Mouse (Mus musculus) lung, postnatal 0 days (tissue): ENCODE data around the gene Sh3pxd2a. TPM values are rescaled to one million over a fixed set of nuclear protein-coding genes. Genes with fewer than 3 reads are reported as not detected.

Experiments used
- ATAC-seq: fragments of 200-750 bp; cut with Nextera tagmentation; 2 replicates; pipeline ENCODE4 v1.8.0; 2017; ENCODE audit warnings: moderate library complexity
- DNase-seq: peaks from one replicate; pipeline ENCODE4 v3.0.0-alpha.2; 2016; ENCODE audit warnings: low spot score
- H3K27ac ChIP-seq: fragments of 300-500 bp; sonication (generic); 2 replicates; pipeline ENCODE4 v1.5.1; 2014; ENCODE audit warnings: antibody characterized with exemption, mild to moderate bottlenecking, low read length, mixed read lengths
- H3K27me3 ChIP-seq: fragments of 300-500 bp; sonication (generic); replicated peaks from 2 replicates; pipeline ENCODE4 v1.6.1; 2014; ENCODE audit warnings: low read length, mixed read lengths; ENCODE audit not compliant: insufficient read depth
- H3K36me3 ChIP-seq: fragments of 300-500 bp; sonication (generic); 2 replicates; pipeline ENCODE4 v1.6.1; 2014; ENCODE audit warnings: low read length, mixed read lengths; ENCODE audit not compliant: insufficient read depth
- H3K4me1 ChIP-seq: fragments of 300-500 bp; sonication (generic); 2 replicates; pipeline ENCODE4 v1.6.1; 2014; ENCODE audit warnings: antibody characterized with exemption, low read depth, low read length, mixed read lengths; ENCODE audit not compliant: insufficient read depth
- H3K4me2 ChIP-seq: fragments of 300-500 bp; sonication (generic); replicated peaks from 2 replicates; pipeline ENCODE4 v1.6.1; 2014; ENCODE audit warnings: low read depth, mild to moderate bottlenecking, low read length, moderate library complexity, mixed read lengths
- H3K4me3 ChIP-seq: fragments of 300-500 bp; sonication (generic); 2 replicates; pipeline ENCODE4 v1.5.1; 2014; ENCODE audit warnings: low read depth, low read length
- H3K9ac ChIP-seq: fragments of 300-500 bp; sonication (generic); replicated peaks from 2 replicates; pipeline ENCODE4 v1.6.1; 2014; ENCODE audit warnings: low read depth, mild to moderate bottlenecking
- H3K9me3 ChIP-seq: fragments of 300-500 bp; sonication (generic); 2 replicates; pipeline ENCODE4 v1.6.1; 2016; ENCODE audit warnings: low read length, mixed read lengths
- CTCF ChIP-seq: IDR thresholded peaks from 2 replicates; pipeline ENCODE4 v1.5.1; 2016; ENCODE audit warnings: antibody characterized with exemption, mild to moderate bottlenecking
- EP300 ChIP-seq: IDR thresholded peaks from 2 replicates; pipeline ENCODE4 v1.6.1; 2016; ENCODE audit warnings: antibody characterized with exemption, mild to moderate bottlenecking, control low read depth
- WGBS: fragments of 180-500 bp; shearing (Covaris S2); extraction: QIAGEN DNeasy Blood & Tissue Kit; methylation state at CpG from one replicate; pipeline ENCODE4 v1.1.7; 2014; 5-methylcytosine and 5-hydroxymethylcytosine counted together
- polyA plus RNA-seq: library from polyadenylated mRNA; unstranded; fragments of >200 nt; fragmentation: Nextera tagmentation; extraction: Ambion mirVana; gene quantifications from 2 replicates; pipeline ENCODE4 v1.2.1, GENCODE M21; 2015

Sh3pxd2a gene
- polyA plus RNA-seq, 1 experiment from 2014 or later, result 5.6 TPM

- Histone ChIP-seq H3K9me3 (no peaks in the 10 kb centered on the region), H3K4me3 (no peak overlapping the region), H3K4me2 (no peak overlapping the region), H3K9ac (no peak overlapping the region), H3K27me3 (peaks cover 21% of the 10 kb centered on the region), H3K36me3 (no peaks in the 10 kb centered on the region), H3K27ac (no peak overlapping the region), H3K4me1 (no peaks in the 10 kb centered on the region; the same call in 1 of the 2 replicates)
- no peak for ATAC-seq
- TF ChIP-seq EP300 (no peak), CTCF (no peak)
- 48% methylated on average over 6 of the region's 6 CpGs for WGBS
- no peak for DNase-seq
These were observed 208.3 kb downstream of the Sh3pxd2a start for GRCm38 (mm10) chr19:47255919-47256318.

GRCm38 (mm10) chr19:47255036-47255435, 209.2 kb downstream of the Sh3pxd2a start:
- 47% methylated on average over 2 of the region's 2 CpGs for WGBS
- Histone ChIP-seq H3K4me1 (no peaks in the 10 kb centered on the region; the same call in 1 of the 2 replicates), H3K4me3 (no peak overlapping the region), H3K27me3 (peaks cover 21% of the 10 kb centered on the region), H3K4me2 (no peak overlapping the region), H3K27ac (no peak overlapping the region), H3K9ac (no peak overlapping the region), H3K9me3 (no peaks in the 10 kb centered on the region), H3K36me3 (no peaks in the 10 kb centered on the region)
- no peak for TF ChIP-seq CTCF
- TF ChIP-seq EP300, result no peak
- DNase-seq, result no peak
- ATAC-seq, result no peak

- ATAC-seq (0 out of 2 replicates have a peak, but pooled peaks have one; percentile 19), DNase-seq (no peak)
- Histone ChIP-seq H3K4me3 (peak overlapping the region; percentile 15; the same call in 1 of the 2 replicates), H3K36me3 (no peaks in the 10 kb centered on the region), H3K27me3 (peaks cover 21% of the 10 kb centered on the region), H3K9ac (no peak overlapping the region), H3K4me2 (peak overlapping the region; percentile 48), H3K4me1 (no peaks in the 10 kb centered on the region; the same call in 1 of the 2 replicates), H3K27ac (no peak overlapping the region), H3K9me3 (no peaks in the 10 kb centered on the region)
- TF ChIP-seq EP300, result no peak
- 3% methylated on average over 76 of the region's 90 CpGs for WGBS
These were observed 211.1 kb downstream of the Sh3pxd2a start for GRCm38 (mm10) chr19:47253053-47253628.

GRCm38 (mm10) chr19:47250931-47251330, 213.3 kb downstream of the Sh3pxd2a start:
- DNase-seq (no peak), ATAC-seq (no peak)
- Histone ChIP-seq H3K27me3 (peaks cover 21% of the 10 kb centered on the region), H3K27ac (no peak overlapping the region), H3K4me2 (no peak overlapping the region), H3K9ac (no peak overlapping the region), H3K4me3 (no peak overlapping the region), H3K4me1 (no peaks in the 10 kb centered on the region; the same call in 1 of the 2 replicates), H3K9me3 (no peaks in the 10 kb centered on the region), H3K36me3 (no peaks in the 10 kb centered on the region)
- no peak for TF ChIP-seq EP300
- no peak for TF ChIP-seq CTCF
- WGBS, result 82% methylated on average over 6 of the region's 6 CpGs

- Histone ChIP-seq H3K4me1 (no peaks in the 10 kb centered on the region), H3K9ac (no peak overlapping the region), H3K4me3 (no peak overlapping the region), H3K9me3 (no peaks in the 10 kb centered on the region), H3K4me2 (no peak overlapping the region), H3K36me3 (no peaks in the 10 kb centered on the region), H3K27me3 (peaks cover 20% of the 10 kb centered on the region), H3K27ac (no peak overlapping the region)
- 75% methylated on average over 16 of the region's 16 CpGs for WGBS
- peak; percentile 23; the same call in 1 of the 2 replicates for ATAC-seq
- no peak for DNase-seq
- no peak for TF ChIP-seq EP300
- TF ChIP-seq CTCF, result no peak
These were observed 215.2 kb downstream of the Sh3pxd2a start for GRCm38 (mm10) chr19:47248906-47249568.

GRCm38 (mm10) chr19:47248296-47248695, 215.9 kb downstream of the Sh3pxd2a start:
- Histone ChIP-seq H3K27me3 (peaks cover 12% of the 10 kb centered on the region), H3K9me3 (no peaks in the 10 kb centered on the region), H3K4me3 (no peak overlapping the region), H3K4me2 (no peak overlapping the region), H3K9ac (no peak overlapping the region), H3K36me3 (no peaks in the 10 kb centered on the region), H3K4me1 (no peaks in the 10 kb centered on the region), H3K27ac (no peak overlapping the region)
- WGBS, result 54% methylated on average over 7 of the region's 7 CpGs
- no peak for DNase-seq
- TF ChIP-seq EP300, result no peak
- no peak for TF ChIP-seq CTCF
- ATAC-seq, result no peak
